Comparison of ENCODE assay signal across 7 mouse cellular contexts in genomic region chr11:115670451-115671050, GRCm38 (mm10). TPM values are rescaled to one million over a fixed set of nuclear protein-coding genes. Genes with fewer than 3 reads are reported as not detected.
DNase-seq lines count a peak whose midpoint lies in the region; ATAC-seq lines count a peak whose summit lies in the region.

No protein-coding gene starts in this region.

- no peak for DNase-seq in MN1 (ENCODE audit: low spot score)
- DNase-seq in adrenal gland, postnatal 4 days (ENCODE audit: low spot score in 2 of 2): no peak

- H3K4me1 ChIP-seq in megakaryocyte, embryonic 14.5 days: peaks cover 92% of the 10 kb centered on the region
- peaks cover 28% of the 10 kb centered on the region for H3K4me1 ChIP-seq in forebrain, embryonic 13.5 days
- H3K4me1 ChIP-seq in kidney, embryonic 15.5 days: peaks cover 20% of the 10 kb centered on the region

- 32% methylated on average over 5 of the region's 5 CpGs for WGBS in forebrain, embryonic 13.5 days
- 19% methylated on average over 5 of the region's 5 CpGs for WGBS in kidney, embryonic 15.5 days

- H3K4me2 ChIP-seq in forebrain, embryonic 13.5 days: no peak overlapping the region
- H3K4me2 ChIP-seq in kidney, embryonic 15.5 days: no peak overlapping the region

- H3K27ac ChIP-seq in forebrain, embryonic 13.5 days: peak overlapping the region; percentile 57; the same call in 1 of the 2 replicates
- H3K27ac ChIP-seq in kidney, embryonic 15.5 days: peak overlapping the region; percentile 68

- 0 out of 2 replicates have a peak overlapping the region, but pooled peaks have one; percentile 5 for H3K9ac ChIP-seq in forebrain, embryonic 13.5 days
- no peak overlapping the region for H3K9ac ChIP-seq in kidney, embryonic 15.5 days

- H3K36me3 ChIP-seq in megakaryocyte, embryonic 14.5 days (replicated peaks; ENCODE audit: low read length): peaks cover 58% of the 10 kb centered on the region
- no peaks in the 10 kb centered on the region for H3K36me3 ChIP-seq in forebrain, embryonic 13.5 days (ENCODE audit: poor library complexity, severe bottlenecking)
- H3K36me3 ChIP-seq in kidney, embryonic 15.5 days: no peaks in the 10 kb centered on the region

- peak overlapping the region; percentile 70 for H3K4me3 ChIP-seq in megakaryocyte, embryonic 14.5 days (replicated peaks)
- H3K4me3 ChIP-seq in forebrain, embryonic 13.5 days: no peak overlapping the region
- H3K4me3 ChIP-seq in kidney, embryonic 15.5 days (replicated peaks): no peak overlapping the region

- ATAC-seq in megakaryocyte, adult 5-6 weeks (ENCODE audit: poor library complexity, severe bottlenecking): no peak
- no peak for ATAC-seq in forebrain, embryonic 13.5 days
- no peak for ATAC-seq in kidney, embryonic 15.5 days (replicated peaks; ENCODE audit: low FRiP score)
- peak; percentile 24; the same call in 1 of the 2 replicates for ATAC-seq in megakaryocyte-erythroid progenitor cell, adult 5-6 weeks (replicated peaks; ENCODE audit: low FRiP score, low TSS enrichment, poor library complexity, severe bottlenecking)

- H3K27me3 ChIP-seq in megakaryocyte, embryonic 14.5 days (replicated peaks): no peaks in the 10 kb centered on the region
- no peaks in the 10 kb centered on the region for H3K27me3 ChIP-seq in forebrain, embryonic 13.5 days
- no peaks in the 10 kb centered on the region for H3K27me3 ChIP-seq in kidney, embryonic 15.5 days

- no peaks in the 10 kb centered on the region for H3K9me3 ChIP-seq in megakaryocyte, embryonic 14.5 days
- H3K9me3 ChIP-seq in forebrain, embryonic 13.5 days (replicated peaks): no peaks in the 10 kb centered on the region
- H3K9me3 ChIP-seq in kidney, embryonic 15.5 days (replicated peaks): no peaks in the 10 kb centered on the region

RNA-seq across cellular contexts. Expression of gene Grb2, which starts 37.8 kb away (rescaled TPM):
- polyA plus RNA-seq in megakaryocyte, embryonic 14.5 days (2012; ENCODE audit: insufficient read depth, low replicate concordance): 30.1 and 77.5 TPM in 2 replicates
- total RNA-seq in megakaryocyte, adult 5-6 weeks (2015): 109 TPM in 2 replicates
- 68.7 and 124 TPM in 2 replicates for total RNA-seq in megakaryocyte, adult 5-6 weeks (2017)
- polyA plus RNA-seq in forebrain, embryonic 13.5 days (2015; fragmentation: Nextera tagmentation; extraction: Ambion mirVana): 137 and 139 TPM in 2 replicates
- polyA plus RNA-seq in kidney, embryonic 15.5 days (2015; fragmentation: Nextera tagmentation; extraction: Ambion mirVana): 92.0 and 98.4 TPM in 2 replicates
- 70.1 and 74.4 TPM in 2 replicates for total RNA-seq in megakaryocyte-erythroid progenitor cell, adult 5-6 weeks (2014; fragmentation: Nextera tagmentation)
- total RNA-seq in megakaryocyte-erythroid progenitor cell, adult 5-6 weeks (2017): 40.7 and 73.1 TPM in 2 replicates
- 100 to 1,000 TPM; 116 to 135 TPM for total RNA-seq in adrenal gland, postnatal 4 days (2021)

RNA-seq across cellular contexts. Expression of gene Slc25a19, which starts 42.5 kb away (rescaled TPM):
- polyA plus RNA-seq in megakaryocyte, embryonic 14.5 days (2012; ENCODE audit: insufficient read depth, low replicate concordance): 10.5 and 20.5 TPM in 2 replicates
- total RNA-seq in megakaryocyte, adult 5-6 weeks (2015): 5.7 and 8.0 TPM in 2 replicates
- total RNA-seq in megakaryocyte, adult 5-6 weeks (2017): 13.7 and 25.5 TPM in 2 replicates
- polyA plus RNA-seq in forebrain, embryonic 13.5 days (2015; fragmentation: Nextera tagmentation; extraction: Ambion mirVana): 37.6 and 37.8 TPM in 2 replicates
- 45.8 and 48.3 TPM in 2 replicates for polyA plus RNA-seq in kidney, embryonic 15.5 days (2015; fragmentation: Nextera tagmentation; extraction: Ambion mirVana)
- total RNA-seq in megakaryocyte-erythroid progenitor cell, adult 5-6 weeks (2014; fragmentation: Nextera tagmentation): 20.5 and 32.1 TPM in 2 replicates
- total RNA-seq in megakaryocyte-erythroid progenitor cell, adult 5-6 weeks (2017): 14.2 and 19.6 TPM in 2 replicates
- 10 to 100 TPM; 58.4 to 69.9 TPM for total RNA-seq in adrenal gland, postnatal 4 days (2021)

RNA-seq across cellular contexts. Expression of gene Mif4gd, which starts 57.8 kb away (rescaled TPM):
- polyA plus RNA-seq in megakaryocyte, embryonic 14.5 days (2012; ENCODE audit: insufficient read depth, low replicate concordance): 9.6 and 15.5 TPM in 2 replicates
- 23.6 and 28.0 TPM in 2 replicates for total RNA-seq in megakaryocyte, adult 5-6 weeks (2015)
- 20.2 and 24.4 TPM in 2 replicates for total RNA-seq in megakaryocyte, adult 5-6 weeks (2017)
- polyA plus RNA-seq in forebrain, embryonic 13.5 days (2015; fragmentation: Nextera tagmentation; extraction: Ambion mirVana): 12.4 and 13.4 TPM in 2 replicates
- polyA plus RNA-seq in kidney, embryonic 15.5 days (2015; fragmentation: Nextera tagmentation; extraction: Ambion mirVana): 35.8 and 37.6 TPM in 2 replicates
- total RNA-seq in megakaryocyte-erythroid progenitor cell, adult 5-6 weeks (2014; fragmentation: Nextera tagmentation): 54.6 and 55.4 TPM in 2 replicates
- total RNA-seq in megakaryocyte-erythroid progenitor cell, adult 5-6 weeks (2017): 29.3 and 45.4 TPM in 2 replicates
- 100 to 1,000 TPM; 150 to 165 TPM for total RNA-seq in adrenal gland, postnatal 4 days (2021)
